Mouse (Mus musculus): Measurements from ENCODE around the gene Phactr1.
A peak's percentile ranks its signal among the peaks of the same experiment; 100 is the strongest.

Phactr1 gene

GRCm38 (mm10) chr13:42878346-42878745 lies 197.9 kb downstream of the Phactr1 start:
- DNase-seq = no peak

- no peak for DNase-seq
Measured at GRCm38 (mm10) chr13:42884033-42884724, 203.8 kb downstream of the Phactr1 start.

GRCm38 (mm10) chr13:42884725-42885115 lies 204.3 kb downstream of the Phactr1 start:
- DNase-seq = no peak

- no peak for DNase-seq
Measured at GRCm38 (mm10) chr13:42887701-42888100, 207.3 kb downstream of the Phactr1 start.

- DNase-seq = no peak
Measured at GRCm38 (mm10) chr13:42889516-42890474, 209.4 kb downstream of the Phactr1 start.

GRCm38 (mm10) chr13:42890651-42891050 lies 210.2 kb downstream of the Phactr1 start:
- DNase-seq = no peak

GRCm38 (mm10) chr13:42894016-42894415 lies 213.6 kb downstream of the Phactr1 start:
- DNase-seq = no peak

- no peak for DNase-seq
Measured at GRCm38 (mm10) chr13:42894598-42894997, 214.2 kb downstream of the Phactr1 start.

- DNase-seq = no peak
Measured at GRCm38 (mm10) chr13:42895980-42896379, 215.6 kb downstream of the Phactr1 start.

GRCm38 (mm10) chr13:42899611-42900010 lies 219.2 kb downstream of the Phactr1 start:
- DNase-seq = no peak

- DNase-seq = no peak
Measured at GRCm38 (mm10) chr13:42901837-42902236, 221.4 kb downstream of the Phactr1 start.

- no peak for DNase-seq
Measured at GRCm38 (mm10) chr13:42902859-42903258, 222.4 kb downstream of the Phactr1 start.

GRCm38 (mm10) chr13:42905818-42906217 lies 225.4 kb downstream of the Phactr1 start:
- DNase-seq = no peak

GRCm38 (mm10) chr13:42906990-42907389 lies 226.6 kb downstream of the Phactr1 start:
- DNase-seq = no peak

GRCm38 (mm10) chr13:42915081-42915480 lies 234.7 kb downstream of the Phactr1 start:
- no peak for DNase-seq

GRCm38 (mm10) chr13:42915851-42916193 lies 235.4 kb downstream of the Phactr1 start:
- DNase-seq = no peak

- peak; percentile 61 for DNase-seq
Measured at GRCm38 (mm10) chr13:42916194-42917033, 236.0 kb downstream of the Phactr1 start.

- DNase-seq = peak; percentile 61
Measured at GRCm38 (mm10) chr13:42917251-42917650, 236.8 kb downstream of the Phactr1 start.

- no peak for DNase-seq
Measured at GRCm38 (mm10) chr13:42920062-42920461, 239.6 kb downstream of the Phactr1 start.

GRCm38 (mm10) chr13:42921769-42922450 lies 241.5 kb downstream of the Phactr1 start:
- DNase-seq = no peak

- no peak for DNase-seq
Measured at GRCm38 (mm10) chr13:42927778-42928177, 247.4 kb downstream of the Phactr1 start.

GRCm38 (mm10) chr13:42929529-42930235 lies 249.3 kb downstream of the Phactr1 start:
- no peak for DNase-seq

All from cerebellum, adult 11 months (tissue).